Mouse (Mus musculus) kidney, postnatal 0 days (tissue): Measurements from ENCODE around the gene Ptpn3. TPM values are rescaled to one million over a fixed set of nuclear protein-coding genes. Genes with fewer than 3 reads are reported as not detected.

Experiments used
- ATAC-seq: fragments of 200-750 bp; cut with Nextera tagmentation; replicated peaks from 2 replicates; pipeline ENCODE4 v1.8.0; 2017; ENCODE audit warnings: low read depth, moderate number of reproducible peaks, moderate TSS enrichment, moderate library complexity; ENCODE audit not compliant: low FRiP score
- DNase-seq: peaks from one replicate; pipeline ENCODE4 v3.0.0-alpha.2; 2016; ENCODE audit warnings: low spot score
- H3K27ac ChIP-seq: fragments of 300-500 bp; sonication (generic); 2 replicates; pipeline ENCODE4 v1.5.1; 2014; ENCODE audit warnings: mild to moderate bottlenecking
- H3K27me3 ChIP-seq: fragments of 300-500 bp; sonication (generic); 2 replicates; pipeline ENCODE4 v1.6.1; 2014; ENCODE audit warnings: low read length, mixed read lengths; ENCODE audit not compliant: insufficient read depth
- H3K36me3 ChIP-seq: fragments of 300-500 bp; sonication (generic); 2 replicates; pipeline ENCODE4 v1.6.1; 2014; ENCODE audit warnings: low read length, mixed read lengths; ENCODE audit not compliant: insufficient read depth
- H3K4me1 ChIP-seq: fragments of 300-500 bp; sonication (generic); replicated peaks from 2 replicates; pipeline ENCODE4 v1.6.1; 2014; ENCODE audit warnings: antibody characterized with exemption, low read length, mixed read lengths; ENCODE audit not compliant: insufficient read depth
- H3K4me2 ChIP-seq: fragments of 300-500 bp; sonication (generic); 2 replicates; pipeline ENCODE4 v1.6.1; 2014; ENCODE audit warnings: mild to moderate bottlenecking, low read length, moderate library complexity, mixed read lengths
- H3K4me3 ChIP-seq: fragments of 300-500 bp; sonication (generic); replicated peaks from 2 replicates; pipeline ENCODE4 v1.5.1; 2014; ENCODE audit warnings: low read depth, low read length
- H3K9ac ChIP-seq: fragments of 300-500 bp; sonication (generic); 2 replicates; pipeline ENCODE4 v1.6.1; 2014; ENCODE audit warnings: low read depth, low read length
- H3K9me3 ChIP-seq: fragments of 300-500 bp; sonication (generic); replicated peaks from 2 replicates; pipeline ENCODE4 v1.6.1; 2016; ENCODE audit warnings: low read length, inconsistent platforms, mixed read lengths
- CTCF ChIP-seq: IDR thresholded peaks from 2 replicates; pipeline ENCODE4 v1.5.1; 2016; ENCODE audit warnings: antibody characterized with exemption, low read depth, mild to moderate bottlenecking, moderate library complexity
- WGBS: fragments of 180-500 bp; shearing (Covaris S2); extraction: QIAGEN DNeasy Blood & Tissue Kit; methylation state at CpG from one replicate; pipeline ENCODE4 v1.1.7; 2014; 5-methylcytosine and 5-hydroxymethylcytosine counted together
- polyA plus RNA-seq: library from polyadenylated mRNA; unstranded; fragments of >200 nt; fragmentation: Nextera tagmentation; extraction: Ambion mirVana; gene quantifications from 2 replicates; pipeline ENCODE4 v1.2.1, GENCODE M21; 2015

Gene Ptpn3
- polyA plus RNA-seq, 1 experiment from 2014 or later: 7.7 TPM

DNA sequence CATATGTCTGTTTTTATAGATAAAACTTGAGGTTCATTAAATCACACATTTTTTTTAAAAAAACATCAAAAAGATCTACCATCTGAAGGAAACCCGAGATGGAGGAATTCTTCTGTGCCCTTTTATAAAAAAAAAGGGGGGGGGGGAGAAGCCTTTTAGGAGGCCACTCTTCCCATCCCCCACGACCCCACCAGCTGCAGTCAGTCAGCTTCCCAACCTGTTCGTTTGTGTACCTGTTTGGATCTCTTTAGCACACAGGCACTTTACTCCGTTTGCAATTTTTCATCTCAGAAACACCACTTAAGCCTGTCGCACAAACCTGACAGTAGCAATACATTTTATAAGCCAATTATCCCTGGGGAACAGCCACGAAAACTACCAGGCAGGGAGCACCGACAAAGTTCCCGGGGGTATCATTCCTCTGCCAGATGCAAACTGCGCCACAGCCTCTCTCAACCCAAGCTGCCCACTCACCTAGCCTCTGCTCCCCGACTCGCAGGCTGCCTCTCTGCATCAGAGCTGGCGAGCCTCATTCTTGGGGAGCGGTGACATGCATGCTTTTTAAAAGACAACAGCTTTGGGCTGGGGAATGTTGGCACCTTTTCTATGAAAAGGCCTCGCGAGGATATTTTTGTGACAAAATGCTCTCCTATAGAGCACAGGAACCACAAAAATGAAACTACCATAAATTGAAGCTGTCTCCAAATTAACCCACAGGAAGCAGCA lies 160.5 kb downstream of the Ptpn3 start:
- H3K4me2 ChIP-seq: peak overlapping the region; percentile 92
- 17% methylated on average over 15 of the region's 15 CpGs for WGBS
- H3K4me1 ChIP-seq: peaks cover 31% of the 10 kb centered on the region
- 0 out of 2 replicates have a peak, but pooled peaks cover 8% of the 10 kb centered on the region for H3K27me3 ChIP-seq
- no peaks in the 10 kb centered on the region for H3K36me3 ChIP-seq
- ATAC-seq (no peak), DNase-seq (no peak)
- peak overlapping the region; percentile 72 for H3K4me3 ChIP-seq
- no peak overlapping the region; the same call in 1 of the 2 replicates for H3K9ac ChIP-seq
- H3K27ac ChIP-seq: 0 out of 2 replicates have a peak overlapping the region, but pooled peaks have one; percentile 13
- no peak for TF ChIP-seq CTCF
- no peaks in the 10 kb centered on the region for H3K9me3 ChIP-seq

Other genes starting within 250 kb of the Ptpn3 start
- gene Epb41l4b, start 158.4 kb downstream of the Ptpn3 start, polyA plus RNA-seq: 6.8 and 7.0 TPM in 2 replicates
- 0.54 and 1.0 TPM in 2 replicates for gene Palm2, start 132.4 kb upstream of the Ptpn3 start, polyA plus RNA-seq